Mouse (Mus musculus): ENCODE data around the gene Mfsd4a. TPM values are rescaled to one million over a fixed set of nuclear protein-coding genes. Genes with fewer than 3 reads are reported as not detected.

Gene Mfsd4a
- 9.8 and 11.2 TPM in 2 replicates for polyA plus RNA-seq (2016; fragmentation: Nextera tagmentation; extraction: Ambion mirVana)

DNA sequence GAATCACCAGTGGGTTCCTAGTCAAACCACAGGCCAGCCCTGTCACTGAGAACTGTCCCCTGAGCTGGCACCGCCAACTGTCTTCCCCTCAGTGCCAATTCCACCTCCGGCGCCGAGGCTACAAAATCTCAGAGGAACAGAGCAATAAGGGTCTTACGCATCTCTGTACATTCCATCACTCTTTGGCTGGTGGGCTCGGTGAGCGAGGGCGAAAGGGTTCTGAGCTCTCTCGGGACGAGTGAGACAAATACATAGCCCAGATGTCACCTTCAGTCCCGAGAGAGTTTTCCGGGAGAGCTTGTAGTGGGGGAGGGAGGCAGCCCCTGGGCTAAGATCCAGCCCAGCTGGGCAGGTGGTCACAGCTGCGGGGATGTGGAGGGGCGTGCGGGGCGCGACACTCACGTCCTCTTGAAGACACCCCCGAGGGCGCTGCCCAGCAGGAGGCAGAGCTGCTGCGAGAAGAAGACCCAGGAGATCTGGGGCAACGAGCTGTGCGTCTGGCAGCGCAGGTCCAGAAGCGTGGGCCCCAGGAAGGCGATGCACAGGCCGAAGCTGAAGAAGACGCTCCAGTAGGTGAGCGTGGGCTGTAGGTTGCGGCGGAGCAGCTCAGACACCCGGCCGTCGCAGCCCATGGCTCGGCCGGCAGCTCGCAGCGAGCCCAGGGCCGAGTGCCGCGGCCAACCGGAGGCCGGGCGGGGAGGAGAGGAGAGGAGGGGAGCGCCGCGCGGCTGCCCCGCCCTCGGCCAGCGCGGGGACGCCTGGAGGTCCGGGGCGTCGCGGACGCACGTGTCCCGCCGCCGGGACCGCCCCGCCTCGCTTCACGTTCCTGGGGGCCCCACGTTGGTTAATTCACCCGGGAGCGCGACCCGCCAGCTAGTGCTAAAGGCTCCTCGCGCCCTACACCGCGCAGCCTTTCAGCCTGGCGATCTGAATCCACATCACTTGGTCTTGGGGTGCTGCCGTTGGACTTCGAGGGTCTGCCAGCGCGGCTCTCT, at the start of gene Mfsd4a:
Gene Mfsd4a, minus strand, starts transcription at position 802 of the 995 bp plus-strand sequence.
- WGBS, result 3% methylated on average over 75 of the region's 80 CpGs
- peak; percentile 63 for ATAC-seq (ENCODE audit: low FRiP score, low read depth)
- peaks cover 48% of the 10 kb centered on the region for H3K27me3 ChIP-seq (replicated peaks)
- peak within 1 kb of the TSS; percentile 86 for H3K4me2 ChIP-seq (replicated peaks)
- no peak within 1 kb of the TSS for H3K27ac ChIP-seq
- H3K36me3 ChIP-seq, result no peaks in the 10 kb centered on the region
- H3K9ac ChIP-seq, result peak within 1 kb of the TSS; percentile 62
- no peaks in the 10 kb centered on the region for H3K9me3 ChIP-seq
- peaks cover 12% of the 10 kb centered on the region for H3K4me1 ChIP-seq
- peak within 1 kb of the TSS; percentile 41 for H3K4me3 ChIP-seq

DNA sequence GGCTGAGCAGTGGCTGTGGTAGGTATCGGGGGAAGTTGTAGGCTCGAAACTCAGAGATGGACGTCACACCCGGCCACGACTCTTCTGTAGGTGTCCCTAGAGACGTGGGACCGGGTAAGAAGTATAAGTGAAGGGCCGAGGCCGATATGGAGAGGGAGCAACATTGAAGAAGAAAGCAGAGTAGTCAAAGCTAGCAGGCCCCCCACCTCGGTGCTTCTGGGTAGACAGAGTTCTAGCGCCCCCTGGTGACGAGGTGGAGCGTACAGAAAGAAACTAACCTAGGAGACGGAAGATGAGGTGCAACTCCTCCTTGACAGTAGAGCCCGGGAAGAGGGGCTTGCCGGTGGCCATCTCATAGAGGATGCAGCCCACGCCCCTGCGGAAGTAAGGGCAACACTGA, 48.7 kb upstream of the Mfsd4a start:
- Histone ChIP-seq H3K9ac (no peak overlapping the region), H3K27ac (no peak overlapping the region), H3K9me3 (no peaks in the 10 kb centered on the region), H3K27me3 (replicated peaks) (no peaks in the 10 kb centered on the region), H3K4me2 (replicated peaks) (no peak overlapping the region), H3K36me3 (no peaks in the 10 kb centered on the region), H3K4me1 (no peaks in the 10 kb centered on the region), H3K4me3 (no peak overlapping the region)
- 32% methylated on average over 18 of the region's 18 CpGs for WGBS
- ATAC-seq (ENCODE audit: low FRiP score, low read depth), result no peak

DNA sequence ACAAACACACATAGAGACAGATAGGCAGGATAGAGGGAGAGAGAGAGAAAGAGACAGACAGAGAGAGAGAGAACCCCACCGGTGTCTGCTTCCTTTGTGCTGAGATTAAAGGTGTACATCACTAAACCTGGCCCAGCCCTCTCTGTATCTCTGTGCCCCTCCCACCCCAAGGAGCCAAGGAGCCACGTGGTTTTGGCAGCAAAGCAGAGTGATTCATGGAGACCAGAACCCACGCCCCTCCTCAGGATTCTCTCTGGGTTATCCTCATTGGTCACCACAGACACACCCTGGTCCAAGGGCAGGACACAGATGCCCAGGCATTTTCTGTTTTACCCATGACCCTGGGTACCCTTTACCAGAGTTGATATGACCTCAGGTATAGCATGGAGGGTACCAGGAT, 45.2 kb upstream of the Mfsd4a start:
- H3K4me3 ChIP-seq, result no peak overlapping the region
- no peak for ATAC-seq (ENCODE audit: low FRiP score, low read depth)
- 60% methylated on average over 3 of the region's 3 CpGs for WGBS
- H3K4me2 ChIP-seq (replicated peaks), result no peak overlapping the region
- H3K9me3 ChIP-seq, result no peaks in the 10 kb centered on the region
- no peak overlapping the region for H3K9ac ChIP-seq
- no peaks in the 10 kb centered on the region for H3K36me3 ChIP-seq
- no peaks in the 10 kb centered on the region for H3K4me1 ChIP-seq
- no peak overlapping the region for H3K27ac ChIP-seq
- H3K27me3 ChIP-seq (replicated peaks), result no peaks in the 10 kb centered on the region

- H3K4me3 ChIP-seq, result no peak overlapping the region
- H3K4me2 ChIP-seq (replicated peaks), result no peak overlapping the region
- no peaks in the 10 kb centered on the region for H3K9me3 ChIP-seq
- H3K9ac ChIP-seq, result no peak overlapping the region
- H3K36me3 ChIP-seq, result no peaks in the 10 kb centered on the region
- ATAC-seq (ENCODE audit: low FRiP score, low read depth), result no peak
- no peak overlapping the region for H3K27ac ChIP-seq
- no peaks in the 10 kb centered on the region for H3K27me3 ChIP-seq (replicated peaks)
- 87% methylated on average over 8 of the region's 8 CpGs for WGBS
- H3K4me1 ChIP-seq, result no peaks in the 10 kb centered on the region
Measured at GRCm38 (mm10) chr1:132112426-132112825, 44.6 kb upstream of the Mfsd4a start.

- H3K4me1 ChIP-seq, result no peaks in the 10 kb centered on the region
- no peak overlapping the region for H3K27ac ChIP-seq
- no peak overlapping the region for H3K4me3 ChIP-seq
- H3K4me2 ChIP-seq (replicated peaks), result no peak overlapping the region
- H3K36me3 ChIP-seq, result no peaks in the 10 kb centered on the region
- H3K9me3 ChIP-seq, result no peaks in the 10 kb centered on the region
- H3K27me3 ChIP-seq (replicated peaks), result no peaks in the 10 kb centered on the region
- ATAC-seq (ENCODE audit: low FRiP score, low read depth), result no peak
- WGBS, result 67% methylated on average over 1 of the region's 1 CpGs
- H3K9ac ChIP-seq, result no peak overlapping the region
Measured at GRCm38 (mm10) chr1:132111411-132111810, 43.5 kb upstream of the Mfsd4a start.

GRCm38 (mm10) chr1:132109368-132109767, 41.5 kb upstream of the Mfsd4a start:
- H3K4me2 ChIP-seq (replicated peaks), result no peak overlapping the region
- WGBS, result 78% methylated on average over 2 of the region's 2 CpGs
- H3K4me3 ChIP-seq, result no peak overlapping the region
- H3K9me3 ChIP-seq, result no peaks in the 10 kb centered on the region
- H3K36me3 ChIP-seq, result no peaks in the 10 kb centered on the region
- H3K27me3 ChIP-seq (replicated peaks), result no peaks in the 10 kb centered on the region
- H3K4me1 ChIP-seq, result no peaks in the 10 kb centered on the region
- H3K9ac ChIP-seq, result no peak overlapping the region
- no peak for ATAC-seq (ENCODE audit: low FRiP score, low read depth)
- H3K27ac ChIP-seq, result no peak overlapping the region

DNA sequence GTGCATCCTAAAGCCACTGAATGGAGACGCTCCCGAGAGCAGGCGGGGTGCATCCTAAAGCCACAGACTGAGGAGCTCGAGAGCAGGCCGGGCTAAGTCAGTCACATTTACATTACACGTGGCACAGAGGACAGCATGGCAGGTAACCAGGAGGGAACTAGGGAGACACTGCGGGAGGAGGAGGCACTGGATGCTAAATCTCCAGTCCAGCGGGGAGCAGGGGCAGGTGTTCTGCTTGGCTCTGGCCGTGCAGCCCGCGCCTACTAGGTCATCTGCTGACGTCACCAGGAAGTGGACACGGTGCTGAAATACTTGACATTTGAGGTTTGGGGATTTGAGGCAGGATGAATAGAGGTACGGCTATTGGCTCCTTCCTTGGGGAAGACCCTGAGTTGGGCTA, 36.5 kb upstream of the Mfsd4a start:
- WGBS, result 72% methylated on average over 14 of the region's 14 CpGs
- Histone ChIP-seq H3K9me3 (peaks cover 8% of the 10 kb centered on the region), H3K4me3 (no peak overlapping the region), H3K4me1 (no peaks in the 10 kb centered on the region), H3K9ac (no peak overlapping the region), H3K4me2 (replicated peaks) (no peak overlapping the region), H3K36me3 (no peaks in the 10 kb centered on the region), H3K27ac (no peak overlapping the region), H3K27me3 (replicated peaks) (no peaks in the 10 kb centered on the region)
- ATAC-seq (ENCODE audit: low FRiP score, low read depth), result no peak

DNA sequence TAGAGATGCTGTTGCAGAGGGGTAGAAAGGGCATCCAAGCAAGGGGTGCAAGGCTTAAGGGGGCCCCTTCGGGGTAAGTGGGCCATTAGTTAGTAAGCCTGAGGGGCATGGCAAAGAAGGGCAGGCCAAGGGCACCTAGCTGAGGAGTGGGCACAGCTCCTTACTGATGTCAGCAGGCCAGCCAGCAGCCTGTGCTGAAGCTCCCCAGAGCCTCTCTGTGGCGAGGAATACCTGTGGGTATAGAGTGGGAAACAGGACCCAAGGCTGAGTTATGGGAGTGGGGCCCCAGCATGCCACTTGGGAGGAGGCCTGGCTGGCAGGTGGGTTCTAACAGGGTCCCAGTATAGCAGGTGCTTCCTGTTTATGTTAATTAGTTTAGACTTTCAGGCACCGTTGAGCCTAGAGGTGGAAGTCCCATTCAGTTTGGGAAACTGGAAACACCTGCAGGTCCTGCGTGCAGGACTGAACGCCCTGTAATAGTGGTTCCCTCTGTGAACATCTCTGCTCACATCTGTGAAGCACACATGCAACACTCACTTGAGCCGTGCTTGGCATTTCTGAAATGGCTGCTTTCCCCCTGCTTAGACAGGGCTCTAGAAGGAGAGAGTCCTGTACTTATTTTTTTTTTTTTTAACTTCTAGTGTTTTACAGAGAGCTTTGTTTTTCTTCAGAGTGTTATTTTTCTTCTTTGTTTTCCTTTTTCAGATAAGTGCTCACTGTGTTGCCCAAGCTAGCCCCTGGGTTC, 34.3 kb upstream of the Mfsd4a start:
- no peaks in the 10 kb centered on the region for H3K36me3 ChIP-seq
- no peak overlapping the region for H3K27ac ChIP-seq
- H3K4me2 ChIP-seq (replicated peaks), result no peak overlapping the region
- WGBS, result 82% methylated on average over 6 of the region's 6 CpGs
- peaks cover 8% of the 10 kb centered on the region for H3K9me3 ChIP-seq
- H3K9ac ChIP-seq, result no peak overlapping the region
- no peak for ATAC-seq (ENCODE audit: low FRiP score, low read depth)
- H3K4me1 ChIP-seq, result no peaks in the 10 kb centered on the region
- H3K4me3 ChIP-seq, result no peak overlapping the region
- no peaks in the 10 kb centered on the region for H3K27me3 ChIP-seq (replicated peaks)

DNA sequence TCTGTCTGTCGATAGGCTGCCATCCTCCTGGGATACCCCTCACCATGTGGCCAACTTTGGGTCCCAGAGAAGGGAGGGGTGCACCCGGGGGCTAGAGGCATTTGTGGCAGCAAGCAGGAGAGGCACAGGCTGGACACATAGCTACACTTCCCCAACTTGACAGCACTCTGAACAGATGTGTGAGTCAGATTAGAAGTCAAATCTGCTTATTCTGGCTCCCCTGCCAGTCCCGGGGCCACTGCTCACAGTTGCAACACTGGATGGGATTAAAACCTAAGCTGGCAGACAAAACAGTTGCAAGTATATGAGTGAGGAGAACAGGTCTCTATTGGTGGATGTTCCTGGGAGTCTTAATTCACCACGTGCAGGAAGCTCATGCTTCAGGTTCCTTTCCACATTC, 31.9 kb upstream of the Mfsd4a start:
- Histone ChIP-seq H3K4me1 (no peaks in the 10 kb centered on the region), H3K9ac (no peak overlapping the region)
- no peak for ATAC-seq (ENCODE audit: low FRiP score, low read depth)

GRCm38 (mm10) chr1:132099016-132099415, 31.2 kb upstream of the Mfsd4a start:
- no peak for ATAC-seq (ENCODE audit: low FRiP score, low read depth)
- H3K4me2 ChIP-seq (replicated peaks), result no peak overlapping the region
- peaks cover 8% of the 10 kb centered on the region for H3K9me3 ChIP-seq
- H3K27me3 ChIP-seq (replicated peaks), result no peaks in the 10 kb centered on the region
- no peaks in the 10 kb centered on the region for H3K4me1 ChIP-seq
- H3K9ac ChIP-seq, result no peak overlapping the region
- no peak overlapping the region for H3K27ac ChIP-seq
- H3K4me3 ChIP-seq, result no peak overlapping the region
- no peaks in the 10 kb centered on the region for H3K36me3 ChIP-seq
- WGBS, result 79% methylated on average over 4 of the region's 4 CpGs

More for the DNA sequence above, 31.9 kb upstream of the Mfsd4a start:
- Histone ChIP-seq H3K27me3 (replicated peaks) (no peaks in the 10 kb centered on the region), H3K27ac (no peak overlapping the region), H3K4me3 (no peak overlapping the region), H3K4me2 (replicated peaks) (no peak overlapping the region), H3K36me3 (no peaks in the 10 kb centered on the region), H3K9me3 (peaks cover 8% of the 10 kb centered on the region)
- 79% methylated on average over 4 of the region's 4 CpGs for WGBS

GRCm38 (mm10) chr1:132098076-132098475, 30.2 kb upstream of the Mfsd4a start:
- Histone ChIP-seq H3K4me1 (no peaks in the 10 kb centered on the region), H3K36me3 (no peaks in the 10 kb centered on the region), H3K4me3 (no peak overlapping the region), H3K9me3 (peaks cover 8% of the 10 kb centered on the region), H3K4me2 (replicated peaks) (no peak overlapping the region), H3K27me3 (replicated peaks) (no peaks in the 10 kb centered on the region), H3K9ac (no peak overlapping the region), H3K27ac (no peak overlapping the region)
- 79% methylated on average over 1 of the region's 1 CpGs for WGBS
- ATAC-seq (ENCODE audit: low FRiP score, low read depth), result no peak

- no peaks in the 10 kb centered on the region for H3K4me1 ChIP-seq
- no peak overlapping the region for H3K4me3 ChIP-seq
- WGBS, result 76% methylated on average over 11 of the region's 11 CpGs
- no peaks in the 10 kb centered on the region for H3K9me3 ChIP-seq
- ATAC-seq (ENCODE audit: low FRiP score, low read depth), result no peak
- H3K4me2 ChIP-seq (replicated peaks), result no peak overlapping the region
- H3K36me3 ChIP-seq, result no peaks in the 10 kb centered on the region
- no peaks in the 10 kb centered on the region for H3K27me3 ChIP-seq (replicated peaks)
- H3K9ac ChIP-seq, result no peak overlapping the region
- no peak overlapping the region for H3K27ac ChIP-seq
Measured at GRCm38 (mm10) chr1:132095356-132096004, 27.6 kb upstream of the Mfsd4a start.

All from neural tube, embryonic 12.5 days (tissue).